Comparison of ENCODE assay signal across 14 mouse cellular contexts in genomic region chr10:25457996-25458395, GRCm38 (mm10).
"Had no signal": no experiment of that assay in that cellular context is flagged by ENCODE, and none has a peak within 500 bp of the region (broad histone marks: within the 10 kb centered on the region; RNA-seq: fewer than 3 reads in every experiment).

No protein-coding gene starts in this region.

- ATAC-seq: midbrain, embryonic 13.5 days; midbrain, embryonic 15.5 days had no signal

- H3K4me3 ChIP-seq: megakaryocyte, embryonic 14.5 days; midbrain, embryonic 13.5 days; midbrain, embryonic 15.5 days; neural tube, embryonic 12.5 days; stomach, embryonic 15.5 days had no signal

- DNase-seq: lung, adult 18-20 months; lung, embryonic 14.5 days; lung, postnatal 10 days; right cerebral cortex, postnatal 14 days; thymus, adult 2 months; thymus, postnatal 25 days had no signal

- H3K27me3 ChIP-seq: megakaryocyte, embryonic 14.5 days; midbrain, embryonic 13.5 days; midbrain, embryonic 15.5 days; neural tube, embryonic 12.5 days; stomach, embryonic 15.5 days had no signal

- H3K9ac ChIP-seq: lung, embryonic 14.5 days; midbrain, embryonic 13.5 days; midbrain, embryonic 15.5 days; neural tube, embryonic 12.5 days; stomach, embryonic 15.5 days had no signal

- H3K4me2 ChIP-seq: lung, embryonic 14.5 days; midbrain, embryonic 11.5 days; midbrain, embryonic 13.5 days; midbrain, embryonic 15.5 days; neural tube, embryonic 12.5 days; stomach, embryonic 15.5 days had no signal

- H3K4me1 ChIP-seq: midbrain, embryonic 13.5 days; midbrain, embryonic 15.5 days; stomach, embryonic 15.5 days had no signal

- H3K36me3 ChIP-seq: midbrain, embryonic 13.5 days; midbrain, embryonic 15.5 days; neural tube, embryonic 12.5 days; stomach, embryonic 15.5 days had no signal

- H3K27ac ChIP-seq: macrophage; midbrain, embryonic 13.5 days; midbrain, embryonic 15.5 days; neural tube, embryonic 12.5 days; stomach, embryonic 15.5 days; stomach, postnatal 0 days had no signal

- H3K9me3 ChIP-seq: megakaryocyte, embryonic 14.5 days; midbrain, embryonic 13.5 days; midbrain, embryonic 15.5 days; neural tube, embryonic 12.5 days; stomach, embryonic 15.5 days had no signal
